Mouse (Mus musculus) CD8-positive naive resting alpha-beta T cell, adult 2 months (primary cell): ENCODE data around the gene Gm21904.
"Not testable (repeated sequence)": the region's sequence is repeated elsewhere in the genome, so short reads cannot be mapped to it uniquely, and the experiment has no call there.

Experiments used
- DNase-seq, 2 experiments: peaks; one replicate each; pipeline ENCODE4 v3.0.0; 2022; ENCODE audit warnings: low read depth in 2 of 2, low spot score in 2 of 2

The Gm21904 gene

GRCm38 (mm10) chrY:17846166-17846565 lies at the start of gene Gm21904:
TSS of gene Gm21904 (minus strand) at chrY:17846266.
- DNase-seq, result not testable (repeated sequence)

GRCm38 (mm10) chrY:17874441-17874840 lies 28.4 kb upstream of the Gm21904 start, which contains the start of the genes Gm20772 and Gm20831:
TSS of gene Gm20772 (plus strand) at chrY:17874741.
TSS of gene Gm20831 (plus strand) at chrY:17874741.
- DNase-seq, result not testable (repeated sequence)
